Mouse (Mus musculus): ENCODE data around the gene Psors1c2. TPM values are rescaled to one million over a fixed set of nuclear protein-coding genes. Genes with fewer than 3 reads are reported as not detected.

The Psors1c2 gene
- total RNA-seq (2023) = not detected

GRCm38 (mm10) chr17:35532901-35533300 is at the start of gene Psors1c2:
Gene Psors1c2 (plus strand): TSS chr17:35533201.

DNA sequence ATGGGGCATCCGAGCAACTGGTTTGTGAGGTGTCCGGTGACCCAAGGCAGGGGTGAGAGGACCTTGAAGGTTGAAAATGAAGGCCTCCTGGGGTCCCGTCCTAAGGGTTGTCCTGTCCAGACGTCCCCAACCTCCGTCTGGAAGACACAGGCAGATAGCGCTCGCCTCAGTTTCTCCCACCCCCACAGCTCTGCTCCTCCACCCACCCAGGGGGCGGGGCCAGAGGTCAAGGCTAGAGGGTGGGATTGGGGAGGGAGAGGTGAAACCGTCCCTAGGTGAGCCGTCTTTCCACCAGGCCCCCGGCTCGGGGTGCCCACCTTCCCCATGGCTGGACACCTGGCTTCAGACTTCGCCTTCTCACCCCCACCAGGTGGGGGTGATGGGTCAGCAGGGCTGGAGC is 27.2 kb upstream of the Psors1c2 start, which contains the start of gene Pou5f1:
TSS of gene Pou5f1 (plus strand) at position 243 of the 400 bp plus-strand sequence.

DNA sequence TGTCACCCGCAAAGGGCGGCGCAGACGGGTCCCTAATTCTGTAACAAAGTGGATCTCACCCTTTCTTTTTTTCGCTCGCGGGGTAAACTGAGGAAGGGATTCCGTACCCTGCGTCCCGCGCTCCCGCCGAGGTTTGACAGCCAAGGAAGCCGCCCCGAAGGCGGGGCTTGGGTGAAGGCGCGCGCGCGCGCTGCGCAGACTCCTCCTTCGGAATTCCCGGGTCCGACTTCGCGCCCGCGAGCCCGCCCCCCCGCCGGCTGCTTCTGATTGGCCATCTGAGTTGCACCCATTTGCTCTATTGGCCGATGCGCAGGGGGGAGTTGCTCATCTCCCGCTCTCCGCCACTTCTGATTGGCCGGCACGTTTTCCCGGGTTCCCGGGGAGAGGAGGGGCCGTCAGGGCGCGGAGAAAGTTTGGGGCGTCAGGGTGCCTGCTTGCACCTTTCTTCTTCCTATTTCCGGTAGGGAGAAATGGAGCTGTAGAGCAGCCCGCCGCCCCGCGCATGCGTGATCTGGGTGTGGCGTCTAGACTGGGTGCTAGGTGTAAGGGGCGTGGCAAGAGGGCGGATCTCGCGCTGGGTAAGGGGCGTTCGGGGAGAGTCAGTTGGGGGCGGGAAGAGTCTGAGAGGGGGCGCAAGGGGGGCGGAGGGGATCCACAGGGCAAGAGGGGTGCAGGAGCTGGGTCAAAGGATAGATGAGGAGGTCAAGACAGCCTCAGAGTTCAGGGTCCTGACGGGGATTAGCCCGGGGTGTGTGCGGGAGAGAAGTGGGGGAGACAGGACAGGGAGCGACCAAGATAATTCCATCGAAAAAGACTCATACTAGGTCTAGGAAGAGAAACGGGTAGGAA is 16.1 kb upstream of the Psors1c2 start, which contains the start of the genes Tcf19 and Cchcr1:
TSS of gene Tcf19 (minus strand) at position 173 of the 849 bp plus-strand sequence.
TSS of gene Cchcr1 (plus strand) at position 449 of the 849 bp plus-strand sequence.

DNA sequence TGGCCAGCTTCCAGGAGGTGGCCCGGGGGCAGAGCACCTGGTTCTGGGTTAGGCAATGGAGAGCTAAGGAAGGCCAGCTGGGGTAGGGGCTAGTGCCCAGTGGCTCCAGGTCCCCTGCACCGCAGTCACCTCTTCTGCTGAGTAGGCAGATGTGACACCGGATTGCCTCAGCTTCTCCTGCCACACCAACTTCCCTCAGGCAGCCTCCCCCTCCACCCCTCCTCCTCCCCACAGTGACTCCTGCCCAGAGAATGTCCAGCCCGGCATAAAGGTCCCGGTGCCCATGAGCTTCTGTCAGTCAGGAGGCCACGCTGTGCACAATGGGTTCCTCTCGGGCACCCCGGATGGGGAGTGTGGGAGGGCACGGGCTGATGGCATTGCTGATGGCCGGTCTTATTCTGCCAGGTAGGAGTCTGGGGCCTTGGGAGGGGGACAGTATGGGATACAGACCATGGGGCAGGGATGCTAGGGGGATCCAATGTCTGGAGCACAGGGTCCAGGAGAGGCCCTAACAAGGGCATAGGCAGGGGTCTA is 18.9 kb downstream of the Psors1c2 start, which contains the start of gene Cdsn:
TSS of gene Cdsn (plus strand) at position 248 of the 534 bp plus-strand sequence.

GRCm38 (mm10) chr17:35567150-35567549 is 34.1 kb downstream of the Psors1c2 start, which contains the start of gene 2300002M23Rik:
Gene 2300002M23Rik (plus strand): TSS chr17:35567450.

Other genes with a start within 250 kb of the Psors1c2 start
- 16.9 TPM for gene H2-Q1, start 212.8 kb upstream of the Psors1c2 start, total RNA-seq (2023)
- gene H2-Q2, start 191.0 kb upstream of the Psors1c2 start, total RNA-seq (2023) = 10.5 TPM
- gene H2-Q4, start 153.6 kb upstream of the Psors1c2 start, total RNA-seq (2023) = 491 TPM
- 143 TPM for gene H2-Q6, start 108.4 kb upstream of the Psors1c2 start, total RNA-seq (2023)
- 493 TPM for gene H2-Q7, start 94.0 kb upstream of the Psors1c2 start, total RNA-seq (2023)
- gene H2-Q10, start 63.1 kb upstream of the Psors1c2 start, total RNA-seq (2023) = 62.6 TPM
- gene Pou5f1, start 27.2 kb upstream of the Psors1c2 start, total RNA-seq (2023) = 1.3 TPM
- 6.7 TPM for gene Tcf19, start 16.4 kb upstream of the Psors1c2 start, total RNA-seq (2023)
- 12.5 TPM for gene Cchcr1, start 16.1 kb upstream of the Psors1c2 start, total RNA-seq (2023)
- not detected for gene Cdsn, start 18.9 kb downstream of the Psors1c2 start, total RNA-seq (2023)
- gene 2300002M23Rik, start 34.2 kb downstream of the Psors1c2 start, total RNA-seq (2023) = not detected
- gene Sfta2, start 68.3 kb downstream of the Psors1c2 start, total RNA-seq (2023) = not detected
- not detected for gene Gm9573, start 93.4 kb downstream of the Psors1c2 start, total RNA-seq (2023)
- not detected for gene Mucl3, start 110.5 kb downstream of the Psors1c2 start, total RNA-seq (2023)
- gene Vars2, start 134.4 kb downstream of the Psors1c2 start, total RNA-seq (2023) = 45.6 TPM
- gene Gtf2h4, start 140.5 kb downstream of the Psors1c2 start, total RNA-seq (2023) = 15.9 TPM
- gene Ddr1, start 171.4 kb downstream of the Psors1c2 start, total RNA-seq (2023) = 10.0 TPM

Data from CD8-positive naive resting alpha-beta T cell, adult 57 days (primary cell).